Mouse (Mus musculus) T-cell, adult 2 months (primary cell): Measurements from ENCODE around the gene Dnm2.
A peak's percentile ranks its signal among the peaks of the same experiment; 100 is the strongest.

Experiments
- DNase-seq: peaks from one replicate; pipeline ENCODE4 v3.0.0; 2022; ENCODE audit warnings: low spot score

The Dnm2 gene

GRCm38 (mm10) chr9:21430724-21431123 lies 6.0 kb downstream of the Dnm2 start:
- no peak for DNase-seq

- no peak for DNase-seq
Measured at GRCm38 (mm10) chr9:21432066-21432465, 7.4 kb downstream of the Dnm2 start.

- no peak for DNase-seq
Measured at GRCm38 (mm10) chr9:21433766-21434165, 9.1 kb downstream of the Dnm2 start.

- no peak for DNase-seq
Measured at GRCm38 (mm10) chr9:21434410-21434809, 9.7 kb downstream of the Dnm2 start.

- peak; percentile 91 for DNase-seq
Measured at GRCm38 (mm10) chr9:21435777-21436635, 11.3 kb downstream of the Dnm2 start.

GRCm38 (mm10) chr9:21437577-21437976 lies 12.9 kb downstream of the Dnm2 start:
- no peak for DNase-seq

- DNase-seq: no peak
Measured at GRCm38 (mm10) chr9:21438219-21438618, 13.5 kb downstream of the Dnm2 start.

GRCm38 (mm10) chr9:21439456-21439855 lies 14.7 kb downstream of the Dnm2 start:
- no peak for DNase-seq

GRCm38 (mm10) chr9:21439914-21440313 lies 15.2 kb downstream of the Dnm2 start:
- no peak for DNase-seq

- no peak for DNase-seq
Measured at GRCm38 (mm10) chr9:21440387-21440786, 15.7 kb downstream of the Dnm2 start.

GRCm38 (mm10) chr9:21443853-21444252 lies 19.1 kb downstream of the Dnm2 start:
- no peak for DNase-seq

GRCm38 (mm10) chr9:21444574-21444973 lies 19.9 kb downstream of the Dnm2 start:
- DNase-seq: no peak

GRCm38 (mm10) chr9:21445081-21445744 lies 20.5 kb downstream of the Dnm2 start:
- DNase-seq: no peak

- no peak for DNase-seq
Measured at GRCm38 (mm10) chr9:21447778-21448177, 23.1 kb downstream of the Dnm2 start.

GRCm38 (mm10) chr9:21449710-21450109 lies 25.0 kb downstream of the Dnm2 start:
- DNase-seq: peak; percentile 59

- peak; percentile 22 for DNase-seq
Measured at GRCm38 (mm10) chr9:21450270-21450669, 25.6 kb downstream of the Dnm2 start.

GRCm38 (mm10) chr9:21451391-21451790 lies 26.7 kb downstream of the Dnm2 start:
- peak; percentile 38 for DNase-seq

- no peak for DNase-seq
Measured at GRCm38 (mm10) chr9:21451870-21452269, 27.2 kb downstream of the Dnm2 start.

GRCm38 (mm10) chr9:21453003-21453402 lies 28.3 kb downstream of the Dnm2 start:
- no peak for DNase-seq

- no peak for DNase-seq
Measured at GRCm38 (mm10) chr9:21453459-21453858, 28.8 kb downstream of the Dnm2 start.

GRCm38 (mm10) chr9:21454556-21454955 lies 29.8 kb downstream of the Dnm2 start:
- DNase-seq: no peak

GRCm38 (mm10) chr9:21455103-21455770 lies 30.5 kb downstream of the Dnm2 start:
- peak; percentile 22 for DNase-seq
